Mouse (Mus musculus) lung, postnatal 0 days (tissue): Measurements from ENCODE around the gene Nhlrc3.
A peak's percentile ranks its signal among the peaks of the same experiment; 100 is the strongest.

Experiments used
- CTCF ChIP-seq: IDR thresholded peaks from 2 replicates; pipeline ENCODE4 v1.5.1; 2016; ENCODE audit warnings: antibody characterized with exemption, mild to moderate bottlenecking
- EP300 ChIP-seq: IDR thresholded peaks from 2 replicates; pipeline ENCODE4 v1.6.1; 2016; ENCODE audit warnings: antibody characterized with exemption, mild to moderate bottlenecking, control low read depth

DNA sequence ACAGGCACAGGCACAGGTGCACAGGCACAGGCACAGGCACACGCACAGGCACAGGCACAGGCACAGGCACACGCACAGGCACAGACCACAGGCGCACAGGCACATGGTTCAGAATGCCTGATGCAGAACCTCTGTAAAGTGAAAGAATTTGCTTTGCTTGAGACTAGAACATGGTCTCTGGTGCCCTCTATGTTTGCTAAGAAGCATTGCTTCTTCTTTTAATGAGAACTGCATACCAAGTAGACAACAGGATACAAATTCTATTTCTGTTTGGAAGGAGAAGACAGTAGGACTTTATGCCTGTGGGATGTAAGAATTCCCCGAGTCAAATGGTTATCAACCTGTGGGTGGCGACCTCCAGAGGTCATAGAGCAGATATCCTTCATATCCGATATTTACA is 39.3 kb upstream of the Nhlrc3 start:
- TF ChIP-seq CTCF (peak; percentile 74), EP300 (no peak)
